Mouse (Mus musculus) thymus, adult 18-20 months (tissue): ENCODE data around the gene Foxn1.
A peak's percentile ranks its signal among the peaks of the same experiment; 100 is the strongest.

Source experiments
- DNase-seq, 2 experiments: peaks; one replicate each; pipeline ENCODE4 v3.0.0; 2022; ENCODE audit warnings: mixed read lengths in 2 of 2

The Foxn1 gene

DNA sequence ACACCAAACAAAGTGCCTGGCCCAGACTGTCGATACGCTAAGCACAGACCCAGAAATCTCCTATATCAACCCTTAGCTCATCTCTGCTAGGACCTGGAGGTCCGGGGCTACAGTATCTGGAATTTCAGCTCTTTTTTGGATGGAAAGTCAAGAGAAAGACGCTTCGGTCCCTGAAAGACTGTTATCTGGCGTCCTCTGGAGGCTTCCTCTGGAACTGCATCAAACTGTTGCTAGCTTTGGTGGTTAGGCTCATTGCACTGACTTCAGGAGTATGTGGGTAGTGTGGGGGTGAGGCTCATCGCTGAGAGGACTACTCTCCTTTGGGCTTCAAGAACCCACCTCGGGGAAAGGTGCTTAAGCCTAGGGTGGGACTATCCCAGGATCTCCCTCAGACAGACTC is 13.3 kb upstream of the Foxn1 start:
- peak in 1 of 2 experiments; percentile 13 for DNase-seq

- no peak for DNase-seq
These were observed 11.9 kb upstream of the Foxn1 start for GRCm38 (mm10) chr11:78398212-78398611.

GRCm38 (mm10) chr11:78397397-78397796 is 11.0 kb upstream of the Foxn1 start:
- peak; percentile 40 to 48 for DNase-seq

DNA sequence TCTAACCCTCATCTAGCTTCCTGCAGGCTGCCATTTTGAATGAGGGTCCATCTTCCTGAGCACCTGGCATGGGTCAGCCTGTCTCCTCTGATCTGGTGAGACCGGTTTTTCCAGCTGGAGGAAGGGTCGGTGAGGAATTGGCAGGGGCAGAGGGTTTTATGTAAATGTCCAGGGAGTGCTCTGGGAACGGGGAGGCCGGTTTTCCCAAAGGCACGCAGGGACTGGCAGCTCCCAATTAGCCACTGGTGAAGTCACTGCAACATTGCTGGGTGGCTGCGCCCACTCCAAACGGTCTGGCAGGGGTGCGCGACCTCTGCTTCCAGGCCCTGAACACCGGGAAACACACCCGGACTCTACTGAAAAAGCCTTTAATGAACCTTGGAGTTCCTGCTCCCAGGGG is 10.6 kb upstream of the Foxn1 start:
- no peak for DNase-seq

DNA sequence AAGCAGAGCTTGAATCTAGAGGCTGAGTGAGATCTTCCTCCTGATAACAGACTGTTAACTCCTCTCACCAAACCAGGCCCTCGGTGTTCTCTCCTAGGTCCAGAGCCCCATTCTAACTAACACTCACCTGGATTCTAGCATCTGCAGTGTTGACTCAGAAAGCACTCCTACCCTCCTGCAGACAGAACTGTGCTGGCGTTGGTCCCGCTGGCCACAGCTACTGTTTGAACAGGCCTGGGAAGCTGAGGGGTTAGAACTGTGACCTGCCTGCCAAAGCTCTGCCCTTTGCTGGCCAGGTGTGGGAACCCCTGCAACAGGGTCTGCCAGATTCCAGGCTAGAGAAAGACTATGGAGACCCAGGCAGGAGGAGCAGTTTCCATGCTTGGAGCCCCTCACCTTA is 6.4 kb upstream of the Foxn1 start:
- no peak for DNase-seq

DNA sequence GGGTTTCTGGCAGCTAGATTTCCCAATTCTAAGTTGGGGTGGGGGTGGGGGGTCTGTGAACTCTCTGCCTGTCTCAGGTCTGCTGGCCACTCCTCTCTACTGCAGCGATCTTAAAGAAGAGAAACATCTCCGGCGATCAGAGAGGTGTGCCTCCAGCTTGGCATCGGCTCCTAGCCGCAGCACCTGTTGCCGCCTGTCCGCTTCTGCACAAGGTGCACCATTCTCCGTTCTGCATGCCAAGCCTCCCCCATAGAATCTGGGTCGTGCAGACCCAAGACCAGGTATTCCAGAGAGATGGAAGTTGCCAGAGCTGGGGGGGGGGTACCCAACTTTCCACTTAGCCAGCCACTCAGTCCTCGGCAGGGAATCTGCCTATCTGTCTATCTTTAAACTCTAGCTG is 582 bp downstream of the Foxn1 start:
- no peak for DNase-seq

GRCm38 (mm10) chr11:78382701-78383100 is 3.7 kb downstream of the Foxn1 start:
- no peak for DNase-seq

GRCm38 (mm10) chr11:78382286-78382685 is 4.1 kb downstream of the Foxn1 start:
- no peak for DNase-seq

DNA sequence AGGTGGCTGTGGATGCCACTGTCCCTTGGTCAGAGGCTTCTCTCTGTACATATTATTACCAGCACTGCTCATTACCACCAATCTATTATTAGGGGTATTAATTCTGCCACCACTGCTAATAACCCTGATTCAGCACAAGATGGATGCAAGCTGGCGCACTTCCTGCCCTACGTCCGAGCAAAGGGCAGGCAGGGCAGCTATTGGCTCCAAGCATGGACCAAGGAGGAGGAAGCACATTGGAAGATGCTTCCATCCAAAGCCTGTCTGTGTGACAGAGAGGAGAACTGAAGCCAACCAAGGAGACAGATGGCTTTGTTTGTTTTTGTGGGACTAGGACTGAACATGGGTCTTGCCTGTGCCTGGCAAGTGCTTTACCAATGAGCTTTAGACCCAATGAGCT is 5.4 kb downstream of the Foxn1 start:
- DNase-seq: no peak

- DNase-seq: no peak
These were observed 6.0 kb downstream of the Foxn1 start for GRCm38 (mm10) chr11:78380351-78380750.

DNA sequence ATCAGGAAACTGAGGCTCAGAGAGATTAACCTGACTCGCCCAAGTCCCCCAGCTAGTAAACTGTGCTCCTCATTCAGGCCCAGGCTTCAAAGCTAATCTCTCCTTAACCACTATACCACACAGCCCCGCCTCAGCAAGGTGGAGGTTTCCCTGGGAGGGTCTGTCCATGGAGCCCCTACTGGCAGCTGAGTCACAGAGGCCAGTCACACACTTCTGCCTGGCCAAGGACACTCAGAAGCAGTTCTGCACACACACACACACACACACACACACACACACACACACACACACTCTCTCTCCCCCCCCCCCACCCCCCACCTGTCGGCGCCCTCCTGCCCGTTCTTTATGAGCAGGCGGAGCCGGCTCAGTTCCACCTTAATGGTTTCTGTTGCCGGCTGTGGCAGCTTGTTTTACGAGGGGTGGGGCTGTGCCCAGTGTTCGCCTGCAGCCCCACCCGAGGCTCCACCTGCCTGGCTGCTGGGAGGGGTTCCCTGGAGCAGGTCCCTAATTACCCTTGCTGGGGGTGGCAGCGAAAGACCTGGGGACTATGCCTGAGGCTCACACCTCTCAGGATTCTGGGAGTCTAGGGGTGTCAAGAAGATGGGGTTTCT is 8.7 kb downstream of the Foxn1 start:
- no peak for DNase-seq

- DNase-seq: no peak
These were observed 12.2 kb downstream of the Foxn1 start for GRCm38 (mm10) chr11:78374147-78374546.

DNA sequence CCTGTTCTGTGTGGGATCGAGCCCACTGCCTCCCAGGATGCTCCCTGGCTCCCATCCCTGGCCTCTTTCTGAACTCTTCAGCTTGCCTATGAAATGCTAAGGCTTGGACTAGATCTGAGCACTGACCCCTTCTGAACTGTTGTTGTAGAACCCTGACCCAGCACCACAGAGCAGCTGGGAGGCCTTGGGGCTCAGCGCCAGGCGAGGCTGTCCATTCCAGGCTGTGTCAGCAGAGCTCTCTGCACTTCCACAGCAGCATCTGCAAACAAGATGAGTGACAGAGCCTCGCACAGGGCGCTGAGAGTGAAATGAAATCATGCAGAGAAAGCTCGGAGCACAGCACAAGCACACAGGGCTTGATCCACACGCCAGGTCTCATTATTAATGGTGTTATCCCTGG is 13.7 kb downstream of the Foxn1 start:
- no peak for DNase-seq

GRCm38 (mm10) chr11:78372166-78372565 is 14.2 kb downstream of the Foxn1 start:
- DNase-seq: no peak

- DNase-seq: no peak
These were observed 14.6 kb downstream of the Foxn1 start for GRCm38 (mm10) chr11:78371711-78372110.

DNA sequence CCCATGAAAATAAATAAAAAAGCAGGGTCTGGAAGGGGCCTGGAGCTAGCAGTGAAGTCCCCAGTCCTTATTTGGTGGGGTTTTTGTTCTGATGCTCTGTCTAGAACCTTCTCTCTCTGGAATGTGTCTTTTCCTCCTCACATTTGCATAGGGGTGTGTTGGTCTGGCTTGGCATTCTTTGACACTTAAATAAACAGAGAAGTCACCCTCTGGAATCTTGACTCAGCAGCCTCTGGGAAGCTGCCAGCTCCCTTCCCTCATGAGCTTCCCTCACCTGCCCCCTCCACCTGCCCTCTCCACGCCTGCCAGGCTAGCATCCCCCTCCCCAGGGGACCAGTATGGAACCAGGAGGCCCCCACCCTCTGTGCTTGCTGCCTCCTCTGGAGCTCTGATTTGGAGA is 16.0 kb downstream of the Foxn1 start:
- no peak for DNase-seq

DNA sequence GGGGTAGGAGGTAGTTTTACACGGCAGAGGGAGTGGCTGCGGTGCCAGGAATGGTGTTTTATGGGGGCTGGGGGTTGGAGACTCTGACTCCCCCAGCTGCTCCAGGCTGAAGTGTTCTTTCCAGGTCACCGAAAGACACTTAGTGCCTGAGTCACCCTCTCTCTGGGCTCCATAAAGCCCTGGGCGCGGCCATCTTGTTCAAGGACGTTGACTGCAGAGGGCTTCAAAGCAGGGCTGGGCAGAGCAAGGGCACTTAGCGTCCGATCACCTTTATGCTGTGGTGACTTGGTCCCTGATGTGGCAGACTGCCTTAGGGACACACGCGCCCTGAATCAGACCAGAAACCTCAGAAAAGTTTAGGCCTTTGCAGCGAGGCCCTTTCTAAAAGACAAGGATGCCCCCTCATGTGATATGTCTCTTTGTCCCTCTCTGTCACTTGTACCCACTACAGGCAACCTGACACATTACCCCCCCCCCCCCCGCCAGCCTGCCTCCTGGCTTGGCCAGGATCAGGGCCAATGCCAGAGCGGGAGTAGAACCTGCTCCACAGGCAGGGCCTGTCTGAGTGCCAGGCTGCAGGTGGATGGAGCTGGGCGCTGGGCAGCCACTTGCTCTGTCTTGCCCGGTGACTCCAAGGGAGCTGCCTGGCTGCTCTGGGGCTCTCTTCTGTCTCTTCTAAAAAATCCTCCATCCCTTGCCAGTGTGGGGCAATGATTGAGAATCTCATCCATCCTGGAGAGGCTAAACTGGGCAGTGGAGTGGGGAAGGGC is 18.7 kb downstream of the Foxn1 start:
- no peak for DNase-seq

DNA sequence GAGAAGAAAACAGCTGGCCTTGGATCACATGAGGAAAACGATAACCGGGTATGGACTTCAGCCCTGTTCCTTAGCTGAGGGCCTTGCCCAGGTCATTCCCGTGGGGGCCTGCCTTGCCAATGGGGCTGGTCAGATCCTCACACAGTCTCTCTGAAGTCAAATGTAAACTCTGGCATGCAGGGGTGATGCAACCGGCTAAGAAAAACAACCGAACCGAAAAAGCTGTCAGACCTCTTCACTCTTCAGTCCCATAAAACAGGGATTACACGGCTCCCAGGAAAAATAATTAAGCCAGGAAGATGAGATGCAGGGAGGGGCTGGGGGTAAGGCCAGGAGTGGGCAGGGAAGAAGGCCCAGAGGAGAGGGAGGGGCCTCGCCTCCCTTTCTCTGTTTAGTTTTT is 22.3 kb downstream of the Foxn1 start:
- DNase-seq: no peak

DNA sequence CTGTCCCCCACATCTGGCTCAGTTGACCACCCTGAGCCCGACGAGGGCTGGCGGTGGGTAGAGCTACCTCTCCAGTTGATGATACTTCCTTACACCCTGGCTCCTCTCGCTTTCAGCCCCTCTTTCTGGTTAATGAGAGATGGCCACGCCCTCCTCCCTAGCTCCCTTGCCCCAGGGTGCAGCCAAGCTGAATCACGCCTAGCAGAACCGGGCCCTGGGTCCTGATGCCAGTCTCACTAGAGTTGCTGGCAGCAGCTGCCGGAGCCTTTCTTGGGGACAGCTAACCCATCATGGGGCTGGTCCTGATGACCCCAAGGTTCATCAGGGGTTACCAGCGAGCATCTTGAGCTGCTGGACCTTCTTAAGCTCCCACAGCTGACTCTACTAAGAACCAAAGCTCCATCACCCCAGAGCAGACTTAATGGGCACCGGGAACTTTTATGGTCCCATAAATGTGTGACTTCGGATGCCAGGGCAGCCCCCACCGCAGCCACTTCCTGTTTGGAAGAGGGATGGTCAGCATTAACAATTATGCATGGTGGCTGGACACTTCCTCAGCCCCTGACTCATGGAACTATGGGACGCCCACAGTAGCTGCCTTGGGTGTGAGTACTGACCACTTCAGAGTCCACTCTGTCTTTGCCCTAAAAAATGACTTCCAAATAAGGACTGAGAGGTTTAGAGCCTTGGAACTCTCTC is 22.9 kb downstream of the Foxn1 start:
- no peak for DNase-seq

GRCm38 (mm10) chr11:78360789-78361131 is 25.6 kb downstream of the Foxn1 start:
- DNase-seq: no peak

DNA sequence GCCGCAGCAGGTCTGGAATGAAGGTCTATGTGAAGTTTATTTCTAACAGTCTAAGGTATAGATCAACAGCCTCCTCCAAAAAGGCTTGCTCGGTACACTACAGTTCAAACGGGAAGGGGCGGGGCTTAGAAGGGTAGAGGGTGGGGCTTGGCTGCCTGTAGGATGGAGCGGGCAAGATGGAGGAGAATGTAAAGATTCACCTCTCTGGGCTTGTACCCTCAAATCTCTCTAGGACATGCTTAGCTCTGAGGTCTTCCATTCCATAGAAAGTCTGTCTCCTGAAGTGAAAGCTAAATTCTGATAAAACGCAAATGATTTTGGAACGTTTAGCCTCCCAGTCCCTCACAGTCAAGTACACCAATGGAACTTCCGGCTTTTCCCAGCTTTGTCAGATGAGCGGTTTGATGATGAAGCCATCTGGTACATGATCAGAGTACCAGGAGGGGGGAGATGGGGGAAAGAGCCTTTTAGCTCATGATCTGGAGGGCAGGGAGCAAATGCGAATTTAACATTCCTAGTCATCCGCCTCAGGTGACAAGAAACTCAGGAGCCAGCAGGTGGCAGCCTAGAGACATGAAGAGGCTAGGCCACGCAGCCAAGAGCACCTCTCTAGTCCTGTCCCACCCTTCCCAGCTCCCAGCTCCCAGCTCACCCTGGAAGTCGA is 26.1 kb downstream of the Foxn1 start:
- DNase-seq: peak; percentile 30 to 48

GRCm38 (mm10) chr11:78358330-78359007 is 27.9 kb downstream of the Foxn1 start:
- peak in 1 of 2 experiments; percentile 39 for DNase-seq
